Comparison of ENCODE assay signal across 9 mouse cellular contexts in genomic region chr9:103207846-103208245, GRCm38 (mm10). TPM values are rescaled to one million over a fixed set of nuclear protein-coding genes. Genes with fewer than 3 reads are reported as not detected.
A peak's percentile ranks its signal among the peaks of the same experiment; 100 is the strongest.
DNase-seq lines count a peak whose midpoint lies in the region; ATAC-seq and TF ChIP-seq lines count a peak whose summit lies in the region.
"Had no signal": no experiment of that assay in that cellular context is flagged by ENCODE, and none has a peak within 500 bp of the region (broad histone marks: within the 10 kb centered on the region; RNA-seq: fewer than 3 reads in every experiment).

No protein-coding gene starts in this region.

- in situ Hi-C loops in ES-E14 (cut with MboI; ENCODE audit: low sequenced_read_pairs in 2 of 2, unreplicated experiment in 2 of 2) = no loop called here

- H3K36me3 ChIP-seq in ES-E14 (ENCODE audit: control insufficient read depth, insufficient read depth, low read length, poor library complexity, severe bottlenecking) = no peaks in the 10 kb centered on the region
- no peaks in the 10 kb centered on the region for H3K36me3 ChIP-seq in forebrain, embryonic 12.5 days (replicated peaks)
- H3K36me3 ChIP-seq in neural tube, embryonic 15.5 days = no peaks in the 10 kb centered on the region

- peak; percentile 66 for DNase-seq in ES-E14 (ENCODE audit: low read depth, low spot score)
- peak; percentile 73 for DNase-seq in c-Kit-positive CD71-positive TER-119-negative erythroid progenitor cells, embryonic 14.5 days (ENCODE audit: low read depth)
- peak; percentile 61 to 68 for DNase-seq in heart, postnatal 36 days
- peak; percentile 39 to 76 for DNase-seq in layer of hippocampus, adult 18-20 months (ENCODE audit: low spot score in 2 of 2)
- peak; percentile 40 for DNase-seq in lung, adult 2 months
- peak; percentile 71 for DNase-seq in testis, postnatal 14 days (ENCODE audit: low spot score)

- H3K27me3 ChIP-seq in forebrain, embryonic 12.5 days = no peaks in the 10 kb centered on the region
- no peaks in the 10 kb centered on the region for H3K27me3 ChIP-seq in neural tube, embryonic 15.5 days (replicated peaks)

- TF ChIP-seq POLR2A in lung, adult 2 months (IDR thresholded peaks at IDR 0.05; ENCODE audit: borderline replicate concordance, extremely low read depth, low read depth, low read length) = no peak

- ATAC-seq in forebrain, embryonic 12.5 days (ENCODE audit: low FRiP score) = peak; percentile 82
- peak; percentile 83 for ATAC-seq in neural tube, embryonic 15.5 days (ENCODE audit: low FRiP score)

- no peaks in the 10 kb centered on the region for H3K9me3 ChIP-seq in ES-E14 (ENCODE audit: control insufficient read depth, insufficient read depth, low read depth, low read length)
- H3K9me3 ChIP-seq in forebrain, embryonic 12.5 days = no peaks in the 10 kb centered on the region
- no peaks in the 10 kb centered on the region for H3K9me3 ChIP-seq in neural tube, embryonic 15.5 days (replicated peaks)

- H3K4me1 ChIP-seq in ES-E14 (ENCODE audit: control insufficient read depth in 2 of 2, insufficient read depth in 2 of 2, low read length in 2 of 2, poor library complexity in 1 of 2) = no peaks in the 10 kb centered on the region
- no peaks in the 10 kb centered on the region; the same call in 1 of the 2 replicates for H3K4me1 ChIP-seq in forebrain, embryonic 12.5 days
- H3K4me1 ChIP-seq in lung, adult 2 months (ENCODE audit: control insufficient read depth, insufficient read depth, low read length) = no peaks in the 10 kb centered on the region
- H3K4me1 ChIP-seq in neural tube, embryonic 15.5 days = 0 out of 2 replicates have a peak, but pooled peaks cover 6% of the 10 kb centered on the region

- intact Hi-C loops in heart, postnatal 36 days (cut with DNase I) = loop anchor here (1.0 to 10.0 kb wide), 2 partner anchors 94 to 257 kb away; no protein-coding TSS in a partner anchor

- peak; percentile 91 for TF ChIP-seq CTCF in lung, adult 2 months (IDR thresholded peaks at IDR 0.05; ENCODE audit: insufficient read depth, low read length)

- no peak overlapping the region for H3K9ac ChIP-seq in ES-E14 (ENCODE audit: insufficient read depth, low read depth, low read length, poor library complexity, severe bottlenecking)
- H3K9ac ChIP-seq in forebrain, embryonic 12.5 days = no peak overlapping the region
- H3K9ac ChIP-seq in neural tube, embryonic 15.5 days (replicated peaks) = no peak overlapping the region

- H3K4me2 ChIP-seq in forebrain, embryonic 12.5 days = peak overlapping the region; percentile 47
- peak overlapping the region; percentile 57 for H3K4me2 ChIP-seq in neural tube, embryonic 15.5 days

- no peak overlapping the region for H3K4me3 ChIP-seq in ES-E14 (ENCODE audit: insufficient read depth in 1 of 2, low read depth in 1 of 2, low read length in 2 of 2, poor library complexity in 1 of 2, severe bottlenecking in 1 of 2)
- peak overlapping the region; percentile 19; the same call in 1 of the 2 replicates for H3K4me3 ChIP-seq in forebrain, embryonic 12.5 days (replicated peaks)
- no peak overlapping the region for H3K4me3 ChIP-seq in lung, adult 2 months (replicated peaks; ENCODE audit: extremely low read depth, low read depth, low read length)
- peak overlapping the region; percentile 21; the same call in 1 of the 2 replicates for H3K4me3 ChIP-seq in neural tube, embryonic 15.5 days (replicated peaks)

- no peak overlapping the region for H3K27ac ChIP-seq in ES-E14 (ENCODE audit: insufficient read depth, low read depth, low read length, poor library complexity, severe bottlenecking)
- H3K27ac ChIP-seq in forebrain, embryonic 12.5 days = no peak overlapping the region
- H3K27ac ChIP-seq in neural tube, embryonic 15.5 days (replicated peaks) = no peak overlapping the region
- H3K27ac ChIP-seq: macrophage had no signal

- 8% methylated on average over 16 of the region's 16 CpGs for WGBS in forebrain, embryonic 12.5 days
- 7% methylated on average over 16 of the region's 16 CpGs for WGBS in lung, adult 2 months
- WGBS in neural tube, embryonic 15.5 days = 10% methylated on average over 16 of the region's 16 CpGs

TF ChIP-seq in ES-E14, 5 proteins besides CTCF, POLR2A, EP300 and RAD21:
- TF ChIP-seq ZC3H11A (IDR thresholded peaks at IDR 0.05; ENCODE audit: borderline replicate concordance, low read depth, low read length) (no peak), HCFC1 (IDR thresholded peaks at IDR 0.05; ENCODE audit: borderline replicate concordance, insufficient read depth, low read length) (no peak), ZNF384 (IDR thresholded peaks at IDR 0.05; ENCODE audit: low read depth, low read length) (no peak), CHD2 (IDR thresholded peaks at IDR 0.05; ENCODE audit: low read depth, low read length) (no peak), MAFK (IDR thresholded peaks at IDR 0.05; ENCODE audit: insufficient read depth, low read depth, low read length) (no peak)
TF ChIP-seq in ES-E14: peak in this region for 0.

RNA-seq across cellular contexts. Expression of gene Srprb, which starts 5.9 kb away (rescaled TPM):
- total RNA-seq in ES-E14 (2012; rRNA removed) = 75.5 and 93.1 TPM in 2 replicates
- 50.3 and 50.9 TPM in 2 replicates for polyA plus RNA-seq in forebrain, embryonic 12.5 days (2016; fragmentation: Nextera tagmentation; extraction: Ambion mirVana)
- total RNA-seq in heart, postnatal 36 days (2021) = 10 to 100 TPM; 16.0 to 16.6 TPM
- total RNA-seq in layer of hippocampus, adult 18-20 months (2021) = 10 to 100 TPM; 21.1 to 21.7 TPM
- 49.1 and 52.5 TPM in 2 replicates for polyA plus RNA-seq in lung, adult 2 months (2012; rRNA removed)
- 58.5 and 60.9 TPM in 2 replicates for polyA plus RNA-seq in neural tube, embryonic 15.5 days (2015; fragmentation: Nextera tagmentation; extraction: Ambion mirVana)

RNA-seq across cellular contexts. Expression of gene Gm20425, which starts 22.3 kb away (rescaled TPM):
- total RNA-seq in ES-E14 (2012; rRNA removed) = 0.04 and 2.0 TPM in 2 replicates
- polyA plus RNA-seq in forebrain, embryonic 12.5 days (2016; fragmentation: Nextera tagmentation; extraction: Ambion mirVana) = 3.3 and 4.5 TPM in 2 replicates
- total RNA-seq in heart, postnatal 36 days (2021) = 1 to 10 TPM; 6.7 to 8.7 TPM
- 10 to 100 TPM; 11.5 TPM for total RNA-seq in layer of hippocampus, adult 18-20 months (2021)
- 0.08 and 0.27 TPM in 2 replicates for polyA plus RNA-seq in lung, adult 2 months (2012; rRNA removed)
- polyA plus RNA-seq in neural tube, embryonic 15.5 days (2015; fragmentation: Nextera tagmentation; extraction: Ambion mirVana) = 0.35 TPM in 1 of 2 replicates, not detected in the other

RNA-seq across cellular contexts. Expression of gene Trf, which starts 22.4 kb away (rescaled TPM):
- total RNA-seq in ES-E14 (2012; rRNA removed) = 9.6 and 11.9 TPM in 2 replicates
- polyA plus RNA-seq in forebrain, embryonic 12.5 days (2016; fragmentation: Nextera tagmentation; extraction: Ambion mirVana) = 12.9 and 13.2 TPM in 2 replicates
- 10 to 100 TPM; 53.3 to 56.3 TPM for total RNA-seq in heart, postnatal 36 days (2021)
- total RNA-seq in layer of hippocampus, adult 18-20 months (2021) = 100 to 1,000 TPM; 283 to 288 TPM
- 569 and 855 TPM in 2 replicates for polyA plus RNA-seq in lung, adult 2 months (2012; rRNA removed)
- 38.9 and 52.8 TPM in 2 replicates for polyA plus RNA-seq in neural tube, embryonic 15.5 days (2015; fragmentation: Nextera tagmentation; extraction: Ambion mirVana)

Comparison
In these comparisons a context has a peak if more than half of its experiments do, and no peak if none do; other contexts are left out.
1. H3K4me3 ChIP-seq: peak in forebrain, embryonic 12.5 days (single experiment) and neural tube, embryonic 15.5 days (single experiment); none in ES-E14 (0 of 2) and lung, adult 2 months (single experiment).
2. RNA of gene Trf, which starts 22.4 kb away (total RNA-seq): 283 to 288 TPM in layer of hippocampus, adult 18-20 months; 53.3 to 56.3 TPM in heart, postnatal 36 days and 9.6 to 11.9 TPM in ES-E14; every median in the first group is over 4 times any median in the second.
3. Peak in every context shown above with its lines, with median percentiles within 50 percentile points of each other: DNase-seq.